Mouse (Mus musculus) adrenal gland, adult 2 months (tissue): ENCODE measurements at regions not wholly inside any gene's neighbourhood (a gene's known extent, or its start where the extent isn't known, plus 50 kb on each side); places are given as distances from the start of the nearest gene placed in this dataset.

Source experiments
- DNase-seq: peaks from one replicate; pipeline ENCODE4 v3.0.0; 2021

DNA sequence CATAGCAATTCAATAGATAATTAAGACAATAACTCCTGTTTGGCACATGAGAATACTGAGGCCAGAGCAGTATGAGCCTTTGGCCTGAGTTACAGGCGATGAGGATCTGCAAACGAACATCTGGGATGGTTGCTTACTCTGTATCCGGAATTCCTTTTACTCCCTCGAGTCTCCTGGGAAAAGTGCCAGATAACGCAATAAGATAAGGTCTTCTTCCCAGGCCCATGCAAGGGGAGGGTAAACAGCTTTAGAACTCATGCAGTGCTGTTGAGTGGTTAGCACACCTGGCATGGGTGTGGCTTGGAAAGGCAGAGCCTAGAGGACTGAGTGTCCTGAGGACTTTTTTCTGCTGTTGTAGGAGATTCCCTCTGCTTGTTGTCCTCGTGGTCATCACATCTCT is 598.2 kb downstream of the 9430069I07Rik start:
- DNase-seq: no peak

DNA sequence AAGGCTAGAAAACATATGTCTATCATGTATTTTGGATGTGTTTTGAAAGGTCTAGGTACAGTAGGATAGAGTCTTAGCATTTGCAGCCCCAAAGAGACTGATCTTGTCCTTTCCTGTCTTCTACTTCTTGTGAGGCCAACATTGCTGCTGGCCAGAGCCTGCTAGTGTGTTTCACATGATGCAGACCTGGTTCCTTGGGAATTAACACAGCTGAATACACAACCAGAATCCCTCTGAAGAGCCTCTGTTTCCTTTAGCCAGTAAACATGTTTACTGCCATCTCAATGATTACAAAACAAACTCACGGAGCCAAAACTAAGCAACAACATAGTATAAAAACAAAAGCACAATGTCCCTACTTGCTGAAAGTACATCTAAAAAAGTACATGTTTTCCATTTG is 598.9 kb downstream of the 9430069I07Rik start:
- no peak for DNase-seq
